Comparison of ENCODE assay signal across 9 mouse cellular contexts in genomic region chr7:133011191-133011590, GRCm38 (mm10).
DNase-seq lines count a peak whose midpoint lies in the region; TF ChIP-seq lines count a peak whose summit lies in the region.
"Had no signal": no experiment of that assay in that cellular context is flagged by ENCODE, and none has a peak within 500 bp of the region (broad histone marks: within the 10 kb centered on the region; RNA-seq: fewer than 3 reads in every experiment).

No protein-coding gene starts in this region.

- no peak for TF ChIP-seq CTCF in left cerebral cortex, adult 2 months (IDR thresholded peaks at IDR 0.05)
- TF ChIP-seq CTCF in thymus, adult 2 months (IDR thresholded peaks at IDR 0.05; ENCODE audit: borderline replicate concordance, control insufficient read depth, extremely low read depth, insufficient read depth, low read length, poor library complexity): no peak

- no peak overlapping the region for H3K4me3 ChIP-seq in left cerebral cortex, adult 2 months
- H3K4me3 ChIP-seq in myocyte: no peak overlapping the region
- H3K4me3 ChIP-seq in thymus, adult 2 months (ENCODE audit: control insufficient read depth, insufficient read depth, low read length): no peak overlapping the region
- H3K4me3 ChIP-seq: megakaryocyte, embryonic 14.5 days had no signal

- H3K36me3 ChIP-seq in myocyte (ENCODE audit: control insufficient read depth, insufficient read depth): no peaks in the 10 kb centered on the region
- no peaks in the 10 kb centered on the region for H3K36me3 ChIP-seq in thymus, adult 2 months (ENCODE audit: control insufficient read depth, insufficient read depth, low read length)

- 8% methylated on average over 5 of the region's 5 CpGs for WGBS in large intestine, adult 2 months
- 90% methylated on average over 5 of the region's 5 CpGs for WGBS in thymus, adult 2 months

- peaks cover 25% of the 10 kb centered on the region for H3K79me2 ChIP-seq in myocyte (ENCODE audit: control insufficient read depth, insufficient read depth)

- H3K27ac ChIP-seq in left cerebral cortex, adult 2 months: no peak overlapping the region
- H3K27ac ChIP-seq in thymus, adult 2 months (ENCODE audit: control insufficient read depth, insufficient read depth, low read length): no peak overlapping the region

- H3K27me3 ChIP-seq in myocyte (ENCODE audit: control insufficient read depth, insufficient read depth, insufficient read length): no peaks in the 10 kb centered on the region
- no peaks in the 10 kb centered on the region for H3K27me3 ChIP-seq in thymus, adult 2 months (ENCODE audit: control insufficient read depth, insufficient read depth, low read length)
- H3K27me3 ChIP-seq: megakaryocyte, embryonic 14.5 days had no signal

- H3K4me2 ChIP-seq in myocyte (ENCODE audit: low read depth): peak overlapping the region; percentile 30

- peak; percentile 24 to 36 for DNase-seq in left cerebral cortex, postnatal 25 days (ENCODE audit: low spot score in 2 of 2)
- no peak for DNase-seq in left cerebral cortex, adult 2 months (ENCODE audit: extremely low spot score in 1 of 2, low spot score in 2 of 2)
- peak; percentile 32 for DNase-seq in brain, embryonic 18.5 days (ENCODE audit: low read depth, low spot score)
- peak; percentile 45 for DNase-seq in gastrocnemius, postnatal 14 days
- DNase-seq in large intestine, adult 2 months (ENCODE audit: low read depth, low spot score): peak; percentile 80
- DNase-seq in urinary bladder, postnatal 25 days (ENCODE audit: low spot score): no peak
- no peak for DNase-seq in thymus, adult 2 months

- no peak for TF ChIP-seq POLR2A in myocyte (IDR thresholded peaks at IDR 0.05; ENCODE audit: insufficient read length, low read depth)
- TF ChIP-seq POLR2A in thymus, adult 2 months (IDR thresholded peaks at IDR 0.05; ENCODE audit: control insufficient read depth, extremely low read depth, insufficient read depth, low read length, poor library complexity): no peak

- no peaks in the 10 kb centered on the region for H3K4me1 ChIP-seq in thymus, adult 2 months (replicated peaks; ENCODE audit: control insufficient read depth, insufficient read depth, low read length)

- H3ac ChIP-seq in myocyte (ENCODE audit: control insufficient read depth, insufficient read length): no peak overlapping the region

- intact Hi-C loops in left cerebral cortex, postnatal 25 days (cut with DNase I): no loop called here
- intact Hi-C loops in left cerebral cortex, adult 2 months (cut with DNase I): loop anchor here (5.0 kb wide), 1 partner anchor 626 kb away; the partner anchor contains the start of gene Edrf1
- intact Hi-C loops in gastrocnemius, postnatal 14 days (cut with DNase I; ENCODE audit: low total_unique reads): no loop called here

TF ChIP-seq in myocyte, 11 proteins besides CTCF, POLR2A, EP300 and RAD21:
- TF ChIP-seq POLR2AphosphoS2 (IDR thresholded peaks at IDR 0.05; ENCODE audit: insufficient read length, low read depth) (no peak), REST (IDR thresholded peaks at IDR 0.05; ENCODE audit: insufficient read depth, insufficient read length) (no peak), MAX (IDR thresholded peaks at IDR 0.05; ENCODE audit: low read depth) (no peak), TCF12 (IDR thresholded peaks at IDR 0.05; ENCODE audit: insufficient read depth, poor library complexity, severe bottlenecking) (no peak), USF1 (IDR thresholded peaks at IDR 0.05; ENCODE audit: low read depth) (no peak), CEBPB (IDR thresholded peaks at IDR 0.05; ENCODE audit: insufficient read depth, poor library complexity, severe bottlenecking) (no peak)
TF ChIP-seq in myocyte: peak in this region for 0.

Comparison
In these comparisons a context has a peak if more than half of its experiments do, and no peak if none do; other contexts are left out.
1. DNase-seq: peak in left cerebral cortex, postnatal 25 days (2 of 2), brain, embryonic 18.5 days (single experiment), gastrocnemius, postnatal 14 days (single experiment) and large intestine, adult 2 months (single experiment); none in left cerebral cortex, adult 2 months (0 of 2), urinary bladder, postnatal 25 days (single experiment) and thymus, adult 2 months (single experiment).